In genomic region chr15:93003233-93003632, GRCm38 (mm10) we compare ENCODE assay signal across 17 mouse cellular contexts.
DNase-seq lines count a peak whose midpoint lies in the region; ATAC-seq and TF ChIP-seq lines count a peak whose summit lies in the region.
"Had no signal": no experiment of that assay in that cellular context is flagged by ENCODE, and none has a peak within 500 bp of the region (broad histone marks: within the 10 kb centered on the region; RNA-seq: fewer than 3 reads in every experiment).

No protein-coding gene starts in this region.

- no peak overlapping the region for H3K4me3 ChIP-seq in heart, postnatal 0 days (ENCODE audit: low read depth, low read length)
- no peak overlapping the region for H3K4me3 ChIP-seq in liver, postnatal 0 days (ENCODE audit: low read depth, low read length)
- H3K4me3 ChIP-seq: forebrain, embryonic 15.5 days; limb, embryonic 13.5 days had no signal

- H3K4me2 ChIP-seq in heart, postnatal 0 days (ENCODE audit: low read depth, low read length): no peak overlapping the region
- H3K4me2 ChIP-seq in liver, postnatal 0 days (ENCODE audit: low read depth, low read length): no peak overlapping the region
- H3K4me2 ChIP-seq: forebrain, embryonic 15.5 days; midbrain, embryonic 11.5 days had no signal

- H3K4me1 ChIP-seq in heart, postnatal 0 days (ENCODE audit: control insufficient read depth, insufficient read depth): peaks cover 22% of the 10 kb centered on the region
- H3K4me1 ChIP-seq in liver, postnatal 0 days (ENCODE audit: insufficient read depth): peaks cover 5% of the 10 kb centered on the region; the same call in 1 of the 2 replicates

- no peaks in the 10 kb centered on the region for H3K36me3 ChIP-seq in heart, postnatal 0 days (replicated peaks; ENCODE audit: control insufficient read depth, insufficient read depth, low read length)
- H3K36me3 ChIP-seq in liver, postnatal 0 days (replicated peaks; ENCODE audit: insufficient read depth, low read length): no peaks in the 10 kb centered on the region
- H3K36me3 ChIP-seq: forebrain, embryonic 15.5 days; limb, embryonic 13.5 days had no signal

- TF ChIP-seq EP300 in heart, postnatal 0 days (IDR thresholded peaks at IDR 0.05; ENCODE audit: low read depth): no peak
- TF ChIP-seq EP300 in liver, postnatal 0 days (IDR thresholded peaks at IDR 0.05; ENCODE audit: low read depth): no peak

- 81% methylated on average over 3 of the region's 3 CpGs for WGBS in heart, postnatal 0 days
- WGBS in liver, postnatal 0 days (ENCODE audit: insufficient replicate concordance): 83% methylated on average over 3 of the region's 3 CpGs

- H3K9ac ChIP-seq in heart, postnatal 0 days (replicated peaks; ENCODE audit: low read depth, low read length): no peak overlapping the region
- H3K9ac ChIP-seq in liver, postnatal 0 days (replicated peaks): no peak overlapping the region
- H3K9ac ChIP-seq: forebrain, embryonic 15.5 days; limb, embryonic 13.5 days had no signal

- DNase-seq in heart, postnatal 0 days (ENCODE audit: low spot score): no peak
- no peak for DNase-seq in heart, adult 9 months (ENCODE audit: low spot score in 2 of 2)
- no peak for DNase-seq in liver, postnatal 0 days
- no peak for DNase-seq in liver
- DNase-seq in brain, adult 2 months (ENCODE audit: low read depth, low spot score): peak; percentile 20
- peak; percentile 21 for DNase-seq in retina, postnatal 1 day
- no peak for DNase-seq in gastrocnemius, postnatal 10 days
- DNase-seq: adrenal gland, adult 2 months; cerebellum, postnatal 25 days; gastrocnemius, postnatal 36 days; kidney, adult 11 months; kidney, postnatal 4 days; right cerebral cortex, postnatal 14 days; thymus, postnatal 14 days had no signal

- peak; percentile 38 for TF ChIP-seq CTCF in heart, postnatal 0 days (IDR thresholded peaks at IDR 0.05; ENCODE audit: low read depth)
- TF ChIP-seq CTCF in liver, postnatal 0 days (IDR thresholded peaks at IDR 0.05; ENCODE audit: low read depth): 0 out of 2 replicates have a peak, but pooled peaks have one; percentile 10

- no peaks in the 10 kb centered on the region for H3K9me3 ChIP-seq in heart, postnatal 0 days (replicated peaks; ENCODE audit: control insufficient read depth, low read length)
- H3K9me3 ChIP-seq in liver, postnatal 0 days (ENCODE audit: low read length): no peaks in the 10 kb centered on the region
- H3K9me3 ChIP-seq: forebrain, embryonic 15.5 days; limb, embryonic 13.5 days had no signal

- no peaks in the 10 kb centered on the region for H3K27me3 ChIP-seq in heart, postnatal 0 days (ENCODE audit: control insufficient read depth, insufficient read depth, low read length)
- H3K27me3 ChIP-seq in liver, postnatal 0 days (ENCODE audit: insufficient read depth, low read length): no peaks in the 10 kb centered on the region
- H3K27me3 ChIP-seq: forebrain, embryonic 15.5 days had no signal

- no peak for ATAC-seq in heart, postnatal 0 days (ENCODE audit: insufficient read depth, low read depth)
- ATAC-seq in liver, postnatal 0 days: no peak

- no peak overlapping the region for H3K27ac ChIP-seq in heart, postnatal 0 days (ENCODE audit: low read depth)
- no peak overlapping the region for H3K27ac ChIP-seq in liver, postnatal 0 days (ENCODE audit: low read depth)
- H3K27ac ChIP-seq: forebrain, embryonic 15.5 days; limb, embryonic 13.5 days had no signal

Comparison
In these comparisons a context has a peak if more than half of its experiments do, and no peak if none do; other contexts are left out.
1. DNase-seq: peak in brain, adult 2 months (single experiment) and retina, postnatal 1 day (single experiment); none in heart, postnatal 0 days (single experiment), heart, adult 9 months (0 of 2), liver, postnatal 0 days (single experiment), liver (single experiment) and gastrocnemius, postnatal 10 days (single experiment).